ENCODE assay signal across 17 mouse cellular contexts in genomic region chr5:80539997-80540396, GRCm38 (mm10).
"Had no signal": no experiment of that assay in that cellular context is flagged by ENCODE, and none has a peak within 500 bp of the region (broad histone marks: within the 10 kb centered on the region; RNA-seq: fewer than 3 reads in every experiment).

No protein-coding gene starts in this region.

- H3K36me3 ChIP-seq: neural tube, embryonic 12.5 days; neural tube, embryonic 13.5 days; neural tube, embryonic 15.5 days; stomach, embryonic 15.5 days had no signal

- H3K4me3 ChIP-seq: neural tube, embryonic 12.5 days; neural tube, embryonic 13.5 days; neural tube, embryonic 15.5 days; stomach, embryonic 15.5 days had no signal

- DNase-seq: retina, postnatal 1 day; right cerebral cortex, adult 18-20 months; right cerebral cortex, postnatal 14 days; right cerebral cortex, postnatal 25 days; right cerebral cortex, postnatal 4 days; spleen, adult 18-20 months; thymus, adult 18-20 months; thymus, adult 2 months; thymus, postnatal 14 days; thymus, postnatal 25 days; thymus, postnatal 36 days; thymus, postnatal 4 days had no signal

- H3K4me2 ChIP-seq: neural tube, embryonic 12.5 days; neural tube, embryonic 13.5 days; neural tube, embryonic 15.5 days; stomach, embryonic 15.5 days had no signal

- H3K9ac ChIP-seq: neural tube, embryonic 12.5 days; neural tube, embryonic 13.5 days; neural tube, embryonic 15.5 days; stomach, embryonic 15.5 days had no signal

- H3K9me3 ChIP-seq: neural tube, embryonic 12.5 days; neural tube, embryonic 13.5 days; neural tube, embryonic 15.5 days; stomach, embryonic 15.5 days had no signal

- H3K27ac ChIP-seq: neural tube, embryonic 12.5 days; neural tube, embryonic 13.5 days; neural tube, embryonic 15.5 days; stomach, embryonic 15.5 days; stomach, postnatal 0 days had no signal

- H3K4me1 ChIP-seq: neural tube, embryonic 12.5 days; neural tube, embryonic 13.5 days; neural tube, embryonic 15.5 days; stomach, embryonic 15.5 days had no signal

- H3K27me3 ChIP-seq: neural tube, embryonic 12.5 days; neural tube, embryonic 13.5 days; neural tube, embryonic 15.5 days; stomach, embryonic 15.5 days had no signal
